Mouse (Mus musculus) midbrain, embryonic 16.5 days (tissue): ENCODE data around the gene Akr1a1. TPM values are rescaled to one million over a fixed set of nuclear protein-coding genes. Genes with fewer than 3 reads are reported as not detected.
"Not testable (repeated sequence)": the region's sequence is repeated elsewhere in the genome, so short reads cannot be mapped to it uniquely, and the experiment has no call there.

Experiments used
- ATAC-seq: fragments of 200-750 bp; cut with Nextera tagmentation; 2 replicates; pipeline ENCODE4 v1.8.0; 2017; ENCODE audit warnings: moderate TSS enrichment
- H3K27ac ChIP-seq: fragments of 300-500 bp; sonication (generic); 2 replicates; pipeline ENCODE4 v1.5.1; 2014; ENCODE audit warnings: mild to moderate bottlenecking, low read length, mixed read lengths
- H3K27me3 ChIP-seq: fragments of 300-500 bp; sonication (generic); 2 replicates; pipeline ENCODE4 v1.6.1; 2014; ENCODE audit warnings: low read depth, low read length, mixed read lengths; ENCODE audit not compliant: control insufficient read depth, insufficient read depth
- H3K36me3 ChIP-seq: fragments of 300-500 bp; sonication (generic); 2 replicates; pipeline ENCODE4 v1.6.1; 2014; ENCODE audit warnings: mild to moderate bottlenecking, low read length, moderate library complexity, mixed read lengths; ENCODE audit not compliant: control insufficient read depth, insufficient read depth
- H3K4me1 ChIP-seq: fragments of 300-500 bp; sonication (generic); 2 replicates; pipeline ENCODE4 v1.6.1; 2014; ENCODE audit warnings: mild to moderate bottlenecking, low read length, mixed read lengths; ENCODE audit not compliant: control insufficient read depth, insufficient read depth
- H3K4me2 ChIP-seq: fragments of 300-500 bp; sonication (generic); 2 replicates; pipeline ENCODE4 v1.6.1; 2014; ENCODE audit warnings: mild to moderate bottlenecking, low read length, mixed read lengths
- H3K4me3 ChIP-seq: fragments of 300-500 bp; sonication (generic); 2 replicates; pipeline ENCODE4 v1.5.1; 2014; ENCODE audit warnings: low read depth, mild to moderate bottlenecking, low read length, moderate library complexity, mixed read lengths
- H3K9ac ChIP-seq: fragments of 300-500 bp; sonication (generic); 2 replicates; pipeline ENCODE4 v1.6.1; 2014; ENCODE audit warnings: low read depth, low read length, mixed read lengths
- H3K9me3 ChIP-seq: fragments of 300-500 bp; sonication (generic); replicated peaks from 2 replicates; pipeline ENCODE4 v1.6.1; 2014; ENCODE audit warnings: mild to moderate bottlenecking, low read length, mixed read lengths; ENCODE audit not compliant: control insufficient read depth, poor library complexity, severe bottlenecking
- WGBS: fragments of 180-500 bp; shearing (Covaris S2); extraction: QIAGEN DNeasy Blood & Tissue Kit; methylation state at CpG from one replicate; pipeline ENCODE4 v1.1.7; 2014; 5-methylcytosine and 5-hydroxymethylcytosine counted together
- polyA plus RNA-seq: library from polyadenylated mRNA; unstranded; fragments of >200 nt; fragmentation: Nextera tagmentation; extraction: Ambion mirVana; gene quantifications from 2 replicates; pipeline ENCODE4 v1.2.1, GENCODE M21; 2015

Gene Akr1a1
- polyA plus RNA-seq, 1 experiment from 2014 or later = 697 TPM

- no peaks in the 10 kb centered on the region for H3K4me1 ChIP-seq
- H3K4me3 ChIP-seq = no peak overlapping the region
- no peak for ATAC-seq
- H3K9ac ChIP-seq = no peak overlapping the region
- no peaks in the 10 kb centered on the region for H3K36me3 ChIP-seq
- WGBS = 67% methylated on average over 4 of the region's 4 CpGs
- H3K27ac ChIP-seq = no peak overlapping the region
- no peaks in the 10 kb centered on the region for H3K9me3 ChIP-seq
- no peak overlapping the region for H3K4me2 ChIP-seq
- H3K27me3 ChIP-seq = no peaks in the 10 kb centered on the region
These were observed 15.1 kb upstream of the Akr1a1 start for GRCm38 (mm10) chr4:116666625-116667024.

DNA sequence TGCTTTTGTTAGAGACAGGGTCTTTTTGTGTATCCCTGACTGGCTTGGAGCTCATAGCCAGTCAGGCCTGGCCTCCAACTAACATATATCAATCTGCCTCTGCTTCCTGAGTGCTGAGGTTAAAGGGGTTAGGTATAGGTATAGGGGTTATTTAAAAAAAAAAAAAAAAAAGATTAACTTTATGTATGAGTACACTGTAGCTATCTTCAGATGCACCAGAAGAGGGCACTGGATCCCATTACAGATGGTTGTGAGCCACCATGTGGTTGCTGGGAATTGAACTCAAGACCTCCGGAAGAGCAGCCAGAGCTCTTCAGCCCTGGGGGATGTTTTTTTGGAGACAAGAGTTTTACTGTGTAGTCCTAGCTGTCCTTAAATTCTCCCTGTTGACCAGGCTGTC is 10.5 kb upstream of the Akr1a1 start:
- Histone ChIP-seq H3K4me3 (no peak overlapping the region), H3K27me3 (no peaks in the 10 kb centered on the region), H3K4me1 (no peaks in the 10 kb centered on the region), H3K9ac (no peak overlapping the region), H3K36me3 (no peaks in the 10 kb centered on the region), H3K4me2 (no peak overlapping the region), H3K27ac (no peak overlapping the region), H3K9me3 (no peaks in the 10 kb centered on the region)
- no peak for ATAC-seq
- WGBS = 94% methylated on average over 1 of the region's 1 CpGs

GRCm38 (mm10) chr4:116660829-116661228 is 9.3 kb upstream of the Akr1a1 start:
- Histone ChIP-seq H3K4me3 (no peak overlapping the region), H3K36me3 (no peaks in the 10 kb centered on the region), H3K27ac (no peak overlapping the region), H3K9ac (no peak overlapping the region), H3K4me2 (no peak overlapping the region), H3K4me1 (no peaks in the 10 kb centered on the region), H3K27me3 (no peaks in the 10 kb centered on the region), H3K9me3 (no peaks in the 10 kb centered on the region)
- no peak for ATAC-seq
- 69% methylated on average over 6 of the region's 6 CpGs for WGBS

DNA sequence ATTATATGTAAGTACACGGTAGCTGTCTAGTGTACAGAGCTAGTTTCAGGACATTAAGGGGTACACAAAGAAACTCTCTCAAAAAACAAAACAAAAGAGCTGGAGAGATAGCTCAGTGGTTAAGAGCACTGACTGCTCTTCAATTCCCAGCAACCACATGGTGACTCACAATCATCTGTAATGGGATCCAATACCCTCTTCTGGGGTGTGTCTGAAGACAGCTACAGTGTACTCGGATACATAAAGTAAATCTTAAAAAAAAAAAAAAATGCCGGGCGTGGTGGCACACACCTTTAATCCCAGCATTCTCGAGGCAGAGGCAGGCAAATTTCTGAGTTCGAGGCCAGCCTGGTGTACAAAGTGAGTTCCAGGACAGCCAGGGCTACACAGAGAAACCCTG is 8.4 kb upstream of the Akr1a1 start:
- not testable (repeated sequence) for H3K4me2 ChIP-seq, H3K9ac ChIP-seq, H3K27ac ChIP-seq, H3K36me3 ChIP-seq, ATAC-seq, H3K27me3 ChIP-seq, H3K4me3 ChIP-seq, H3K4me1 ChIP-seq, H3K9me3 ChIP-seq
- WGBS = 87% methylated on average over 6 of the region's 6 CpGs

DNA sequence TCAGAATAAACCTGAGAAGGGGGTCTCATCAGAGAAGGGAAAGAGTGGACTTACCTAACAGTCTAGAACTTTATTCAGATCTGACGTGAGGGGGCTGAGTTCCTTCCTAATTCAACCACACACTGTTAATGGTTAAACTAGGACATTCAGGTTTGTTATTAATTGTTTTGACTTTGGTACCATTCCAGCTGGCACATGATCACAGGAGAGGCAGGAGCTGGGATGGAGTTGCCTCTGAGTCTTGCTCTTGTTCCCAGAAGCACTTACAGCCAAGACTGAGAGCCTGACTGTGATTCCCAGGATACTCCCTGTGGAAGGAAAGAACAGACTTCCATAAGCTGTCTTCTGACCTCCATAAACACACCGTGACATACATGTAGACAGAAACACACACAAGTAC is 8.0 kb upstream of the Akr1a1 start:
- no peak for ATAC-seq
- Histone ChIP-seq H3K27ac (no peak overlapping the region), H3K4me1 (no peaks in the 10 kb centered on the region), H3K4me3 (no peak overlapping the region), H3K9me3 (no peaks in the 10 kb centered on the region), H3K9ac (no peak overlapping the region), H3K36me3 (no peaks in the 10 kb centered on the region), H3K27me3 (no peaks in the 10 kb centered on the region), H3K4me2 (no peak overlapping the region)
- WGBS = 87% methylated on average over 2 of the region's 2 CpGs

DNA sequence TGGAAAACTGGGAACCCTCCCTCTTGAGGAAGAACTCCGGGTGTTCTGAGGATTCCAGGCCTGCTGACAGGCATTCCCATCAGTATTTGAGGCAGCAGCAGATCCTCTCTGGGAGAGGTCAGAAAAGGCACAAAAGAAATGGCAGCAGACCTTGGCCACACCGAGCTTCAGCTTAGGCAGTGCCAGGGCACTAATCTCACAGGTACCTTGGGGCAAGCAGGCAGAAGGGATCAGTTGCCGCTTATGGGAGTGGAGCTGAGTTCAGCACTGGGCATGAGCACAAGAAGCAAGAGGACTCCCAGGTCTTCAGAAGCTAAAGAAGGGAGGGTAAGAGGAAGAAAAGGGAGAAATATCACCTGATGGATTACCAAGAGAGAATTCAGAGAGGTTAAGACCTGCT is 6.5 kb upstream of the Akr1a1 start:
- Histone ChIP-seq H3K36me3 (no peaks in the 10 kb centered on the region), H3K4me1 (no peaks in the 10 kb centered on the region), H3K9ac (no peak overlapping the region), H3K4me3 (no peak overlapping the region), H3K4me2 (no peak overlapping the region), H3K27ac (no peak overlapping the region), H3K9me3 (no peaks in the 10 kb centered on the region), H3K27me3 (no peaks in the 10 kb centered on the region)
- 40% methylated on average over 3 of the region's 3 CpGs for WGBS
- ATAC-seq = no peak

DNA sequence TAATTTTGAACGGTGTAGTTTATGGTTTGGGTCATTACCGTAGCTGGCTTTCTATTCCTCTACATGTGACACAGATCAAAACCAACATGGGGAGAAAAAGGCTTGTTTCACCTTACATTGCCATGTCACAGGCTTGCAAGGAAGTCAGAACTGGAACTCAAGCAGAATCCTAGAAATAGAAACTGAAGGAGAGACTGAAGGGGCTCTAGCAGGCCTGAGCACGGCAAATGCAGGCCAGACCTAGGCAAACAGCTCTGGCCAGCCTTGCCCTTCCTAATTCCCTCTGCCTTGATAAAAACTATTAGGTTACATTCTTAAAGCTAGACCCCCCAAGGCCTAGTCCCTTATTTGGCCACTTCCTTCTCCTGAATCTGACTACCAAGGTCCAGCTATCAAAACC is 4.2 kb upstream of the Akr1a1 start:
- H3K9ac ChIP-seq = no peak overlapping the region
- WGBS = 80% methylated on average over 3 of the region's 3 CpGs
- no peak overlapping the region for H3K4me2 ChIP-seq
- H3K9me3 ChIP-seq = no peaks in the 10 kb centered on the region
- H3K4me1 ChIP-seq = peaks cover 5% of the 10 kb centered on the region; the same call in 1 of the 2 replicates
- H3K27me3 ChIP-seq = no peaks in the 10 kb centered on the region
- H3K36me3 ChIP-seq = no peaks in the 10 kb centered on the region
- H3K4me3 ChIP-seq = no peak overlapping the region
- no peak overlapping the region for H3K27ac ChIP-seq
- ATAC-seq = no peak

DNA sequence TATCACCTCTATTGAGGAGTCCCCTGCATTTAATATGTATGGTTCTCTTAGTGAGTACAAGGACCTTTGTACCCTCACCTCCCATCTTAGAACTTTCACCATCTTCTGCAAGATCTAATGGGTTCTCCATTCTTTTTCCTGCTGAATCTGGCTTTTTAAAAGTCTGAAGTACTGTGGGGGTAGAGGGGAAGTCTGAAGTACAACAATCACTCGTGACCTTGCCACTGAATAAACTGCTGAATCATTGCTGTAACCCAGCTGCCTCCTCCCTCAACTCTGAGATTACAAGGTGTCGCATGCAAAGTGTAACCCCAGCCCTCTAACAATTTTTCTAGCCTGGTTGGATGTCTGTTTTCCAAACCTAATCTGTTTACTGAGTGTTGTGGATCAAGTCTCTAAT is 3.6 kb upstream of the Akr1a1 start:
- H3K4me3 ChIP-seq = no peak overlapping the region
- H3K4me1 ChIP-seq = peaks cover 8% of the 10 kb centered on the region
- H3K4me2 ChIP-seq = no peak overlapping the region
- no peaks in the 10 kb centered on the region for H3K9me3 ChIP-seq
- no peaks in the 10 kb centered on the region for H3K36me3 ChIP-seq
- H3K9ac ChIP-seq = no peak overlapping the region
- H3K27me3 ChIP-seq = no peaks in the 10 kb centered on the region
- 70% methylated on average over 2 of the region's 2 CpGs for WGBS
- H3K27ac ChIP-seq = no peak overlapping the region
- no peak for ATAC-seq

- 94% methylated on average over 6 of the region's 6 CpGs for WGBS
- H3K27me3 ChIP-seq = no peaks in the 10 kb centered on the region
- no peak overlapping the region for H3K4me2 ChIP-seq
- no peak overlapping the region for H3K9ac ChIP-seq
- ATAC-seq = no peak
- no peak overlapping the region for H3K27ac ChIP-seq
- H3K4me1 ChIP-seq = peaks cover 23% of the 10 kb centered on the region
- H3K9me3 ChIP-seq = no peaks in the 10 kb centered on the region
- H3K4me3 ChIP-seq = no peak overlapping the region
- no peaks in the 10 kb centered on the region for H3K36me3 ChIP-seq
These were observed 1.7 kb upstream of the Akr1a1 start for GRCm38 (mm10) chr4:116653228-116653627.

GRCm38 (mm10) chr4:116651797-116652135 is 286 bp upstream of the Akr1a1 start:
- 9% methylated on average over 6 of the region's 6 CpGs for WGBS
- no peaks in the 10 kb centered on the region for H3K36me3 ChIP-seq
- no peak; the same call in 1 of the 2 replicates for ATAC-seq
- H3K4me1 ChIP-seq = peaks cover 32% of the 10 kb centered on the region
- peak overlapping the region; percentile 81 for H3K4me3 ChIP-seq
- peak overlapping the region; percentile 65 for H3K4me2 ChIP-seq
- no peaks in the 10 kb centered on the region for H3K9me3 ChIP-seq
- no peaks in the 10 kb centered on the region for H3K27me3 ChIP-seq
- peak overlapping the region; percentile 58 for H3K27ac ChIP-seq
- H3K9ac ChIP-seq = peak overlapping the region; percentile 55
